Mouse (Mus musculus): ENCODE data around the gene B230219D22Rik.

DNA sequence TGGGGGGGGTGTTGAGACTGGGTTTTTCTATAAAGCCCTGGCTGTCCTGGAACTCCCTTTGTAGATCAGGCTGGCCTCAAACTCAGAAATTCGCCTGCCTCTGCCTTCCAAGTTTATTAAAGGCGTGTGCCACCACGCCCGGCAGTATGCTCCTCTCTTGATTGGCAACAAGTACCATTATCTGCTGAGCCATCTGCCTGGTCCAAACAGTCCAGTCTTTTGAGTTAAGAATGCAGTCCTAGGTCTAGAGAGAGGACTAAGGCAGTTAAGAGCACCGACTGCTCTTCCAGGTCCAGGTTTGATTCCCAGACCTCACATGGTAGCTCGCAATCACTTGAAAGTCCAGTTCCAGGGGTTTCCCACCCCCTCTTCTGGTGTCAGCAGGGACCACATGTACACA, 41.9 kb upstream of the B230219D22Rik start:
- TF ChIP-seq CTCF (IDR thresholded peaks at IDR 0.05; ENCODE audit: control insufficient read depth, insufficient read depth, insufficient replicate concordance, low read depth, low read length) (no peak), POLR2A (IDR thresholded peaks at IDR 0.05; ENCODE audit: control insufficient read depth, low read depth, low read length) (no peak)
